Mouse (Mus musculus) ES-E14 (cell line): ENCODE results near the gene Gm3383. TPM values are rescaled to one million over a fixed set of nuclear protein-coding genes. Genes with fewer than 3 reads are reported as not detected.

ENCODE experiments used
- total RNA-seq: library from RNA; depleted of rRNA; stranded (reverse); fragments of 300-350 nt; gene quantifications from 2 replicates; pipeline ENCODE4 v1.2.3, GENCODE M21; 2012; rRNA removed

The Gm3383 gene
- total RNA-seq, 1 experiment: 12.5 TPM

Other genes with a start within 250 kb of the Gm3383 start
- gene Gm8265, start 175.0 kb downstream of the Gm3383 start, total RNA-seq: not detected in 2 replicates
- gene Gm9603, start 120.5 kb downstream of the Gm3383 start, total RNA-seq: not detected in 2 replicates
- gene Gm3373, start 66.4 kb downstream of the Gm3383 start, total RNA-seq: 1.4 and 2.9 TPM in 2 replicates
- 0.21 TPM in 1 of 2 replicates, not detected in the other for gene Gm3424, start 22.3 kb upstream of the Gm3383 start, total RNA-seq
- 0.13 TPM in 1 of 2 replicates, not detected in the other for gene Gm8237, start 72.4 kb upstream of the Gm3383 start, total RNA-seq
- gene Gm3248, start 153.8 kb upstream of the Gm3383 start, total RNA-seq: 0.37 and 0.40 TPM in 2 replicates
- 0.95 and 0.98 TPM in 2 replicates for gene Gm3453, start 171.2 kb upstream of the Gm3383 start, total RNA-seq